Mouse (Mus musculus) ES-Bruce4 (cell line): Measurements from ENCODE around the gene Rps6ka2. TPM values are rescaled to one million over a fixed set of nuclear protein-coding genes. Genes with fewer than 3 reads are reported as not detected.

Experiments
- H3K27ac ChIP-seq: 2 replicates; pipeline ENCODE4 v1.5.1; 2012; ENCODE audit warnings: low read length, inconsistent platforms; ENCODE audit not compliant: insufficient read depth
- H3K27me3 ChIP-seq: 2 replicates; pipeline ENCODE4 v1.6.1; 2012; ENCODE audit warnings: mild to moderate bottlenecking, low read length, inconsistent platforms; ENCODE audit not compliant: control insufficient read depth, poor library complexity, insufficient read depth, severe bottlenecking
- H3K36me3 ChIP-seq: 2 replicates; pipeline ENCODE4 v1.6.1; 2012; ENCODE audit warnings: inconsistent platforms, mild to moderate bottlenecking, low read length, moderate library complexity; ENCODE audit not compliant: control insufficient read depth, poor library complexity, insufficient read depth, severe bottlenecking
- H3K4me1 ChIP-seq: one replicate; pipeline ENCODE4 v1.8.1; 2011; ENCODE audit warnings: low read length; ENCODE audit not compliant: control insufficient read depth, insufficient read depth
- H3K4me3 ChIP-seq: 2 replicates; pipeline ENCODE4 v1.5.1; 2011; ENCODE audit warnings: low read depth, mild to moderate bottlenecking, low read length
- H3K9ac ChIP-seq: 2 replicates; pipeline ENCODE4 v1.6.1; 2012; ENCODE audit warnings: low read depth, mild to moderate bottlenecking, inconsistent platforms; ENCODE audit not compliant: poor library complexity, severe bottlenecking
- H3K9me3 ChIP-seq: replicated peaks from 2 replicates; pipeline ENCODE4 v1.6.1; 2012; ENCODE audit warnings: mild to moderate bottlenecking, low read length, inconsistent platforms; ENCODE audit not compliant: control insufficient read depth, poor library complexity, insufficient read depth, severe bottlenecking
- CTCF ChIP-seq: IDR thresholded peaks from one replicate; pipeline ENCODE4 v1.8.1; 2011; ENCODE audit warnings: low read depth, low read length
- EP300 ChIP-seq: IDR thresholded peaks from 2 replicates; pipeline ENCODE4 v1.6.1; 2011; ENCODE audit warnings: low read depth, low read length; ENCODE audit not compliant: insufficient read depth
- POLR2A ChIP-seq: IDR thresholded peaks from one replicate; pipeline ENCODE4 v1.8.1; 2011; ENCODE audit warnings: low read length; ENCODE audit not compliant: insufficient read depth
- polyA plus RNA-seq: library from polyadenylated mRNA; stranded (reverse); fragments of >200 nt; gene quantifications from 2 replicates; pipeline ENCODE4 v1.2.4, GENCODE M21; 2011; ENCODE audit warnings: low read depth; ENCODE audit not compliant: missing spikeins, insufficient read depth, insufficient read length

The Rps6ka2 gene
- polyA plus RNA-seq, 1 experiment = 26.6 TPM

GRCm38 (mm10) chr17:7213214-7213613 is 43.3 kb downstream of the Rps6ka2 start:
- H3K9me3 ChIP-seq = no peaks in the 10 kb centered on the region
- H3K4me1 ChIP-seq = peaks cover 11% of the 10 kb centered on the region
- H3K27me3 ChIP-seq = no peaks in the 10 kb centered on the region
- no peak overlapping the region for H3K9ac ChIP-seq
- no peak overlapping the region for H3K27ac ChIP-seq
- no peak for TF ChIP-seq POLR2A
- TF ChIP-seq CTCF = no peak
- no peak for TF ChIP-seq EP300
- H3K4me3 ChIP-seq = no peak overlapping the region
- no peaks in the 10 kb centered on the region for H3K36me3 ChIP-seq

DNA sequence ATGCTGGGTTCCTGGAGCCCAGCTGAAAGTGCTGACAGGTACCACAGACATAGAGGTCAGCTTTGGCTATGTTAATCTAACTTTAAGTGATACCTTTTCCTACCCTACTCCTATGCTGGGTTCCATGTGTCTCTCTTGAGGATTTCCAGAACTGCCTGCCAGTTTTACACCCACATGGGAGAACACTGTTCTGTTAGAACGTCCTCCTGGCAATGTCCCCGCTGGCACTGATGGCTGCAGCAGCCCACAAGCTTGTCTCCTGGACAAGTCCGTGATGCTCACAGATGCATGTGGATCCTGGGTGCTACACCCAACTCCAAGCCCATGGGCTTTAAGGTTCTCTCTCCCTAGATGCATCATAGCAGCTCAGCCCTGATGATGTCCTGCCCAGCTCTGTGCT is 44.1 kb downstream of the Rps6ka2 start:
- Histone ChIP-seq H3K27me3 (no peaks in the 10 kb centered on the region), H3K9me3 (no peaks in the 10 kb centered on the region), H3K9ac (no peak overlapping the region), H3K36me3 (no peaks in the 10 kb centered on the region), H3K4me1 (peaks cover 7% of the 10 kb centered on the region), H3K4me3 (no peak overlapping the region), H3K27ac (no peak overlapping the region)
- TF ChIP-seq EP300 (no peak), CTCF (no peak), POLR2A (no peak)

GRCm38 (mm10) chr17:7217791-7218329 is 47.9 kb downstream of the Rps6ka2 start:
- Histone ChIP-seq H3K9ac (no peak overlapping the region), H3K27me3 (no peaks in the 10 kb centered on the region), H3K36me3 (no peaks in the 10 kb centered on the region), H3K4me1 (peaks cover 4% of the 10 kb centered on the region), H3K27ac (no peak overlapping the region), H3K9me3 (no peaks in the 10 kb centered on the region), H3K4me3 (no peak overlapping the region)
- no peak for TF ChIP-seq POLR2A
- no peak for TF ChIP-seq EP300
- no peak for TF ChIP-seq CTCF

DNA sequence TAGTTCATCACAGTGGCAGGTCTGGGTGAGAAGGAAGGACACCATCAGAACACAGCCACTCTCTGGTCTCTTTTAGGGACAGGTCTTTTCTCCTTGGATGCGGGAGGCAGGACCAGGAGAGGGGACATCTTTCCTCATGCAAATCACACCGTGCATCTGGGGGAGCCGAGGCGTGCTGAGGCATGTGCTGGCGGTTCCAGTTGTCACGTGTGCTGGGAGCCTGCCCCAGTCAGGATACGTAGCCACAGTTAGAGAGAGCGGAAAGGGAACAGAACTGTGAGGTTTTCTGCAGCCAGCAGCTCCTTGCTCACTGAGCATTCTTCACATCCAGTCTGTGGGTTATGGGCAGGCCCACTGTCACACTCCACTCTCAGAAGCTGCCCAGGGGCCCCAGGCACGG is 48.5 kb downstream of the Rps6ka2 start:
- Histone ChIP-seq H3K4me3 (no peak overlapping the region), H3K9me3 (no peaks in the 10 kb centered on the region), H3K36me3 (no peaks in the 10 kb centered on the region), H3K27ac (no peak overlapping the region), H3K27me3 (no peaks in the 10 kb centered on the region), H3K9ac (no peak overlapping the region), H3K4me1 (peaks cover 4% of the 10 kb centered on the region)
- TF ChIP-seq CTCF (no peak), EP300 (no peak), POLR2A (no peak)

- no peaks in the 10 kb centered on the region for H3K9me3 ChIP-seq
- H3K4me3 ChIP-seq = no peak overlapping the region
- H3K4me1 ChIP-seq = peaks cover 4% of the 10 kb centered on the region
- TF ChIP-seq POLR2A = no peak
- no peak for TF ChIP-seq CTCF
- TF ChIP-seq EP300 = no peak
- no peak overlapping the region for H3K27ac ChIP-seq
- no peaks in the 10 kb centered on the region for H3K27me3 ChIP-seq
- no peak overlapping the region for H3K9ac ChIP-seq
- H3K36me3 ChIP-seq = no peaks in the 10 kb centered on the region
These were observed 49.3 kb downstream of the Rps6ka2 start for GRCm38 (mm10) chr17:7219044-7219718.

GRCm38 (mm10) chr17:7221310-7221709 is 51.4 kb downstream of the Rps6ka2 start:
- H3K4me1 ChIP-seq = peaks cover 4% of the 10 kb centered on the region
- TF ChIP-seq POLR2A = no peak
- TF ChIP-seq EP300 = no peak
- TF ChIP-seq CTCF = no peak
- no peaks in the 10 kb centered on the region for H3K36me3 ChIP-seq
- H3K27me3 ChIP-seq = no peaks in the 10 kb centered on the region
- no peak overlapping the region for H3K4me3 ChIP-seq
- no peaks in the 10 kb centered on the region for H3K9me3 ChIP-seq
- H3K9ac ChIP-seq = no peak overlapping the region
- no peak overlapping the region for H3K27ac ChIP-seq
